Mouse (Mus musculus): ENCODE data around the gene Hoxd10. TPM values are rescaled to one million over a fixed set of nuclear protein-coding genes. Genes with fewer than 3 reads are reported as not detected.

Hoxd10 gene
- polyA plus RNA-seq, 1 experiment from 2014 or later: 0.34 TPM

DNA sequence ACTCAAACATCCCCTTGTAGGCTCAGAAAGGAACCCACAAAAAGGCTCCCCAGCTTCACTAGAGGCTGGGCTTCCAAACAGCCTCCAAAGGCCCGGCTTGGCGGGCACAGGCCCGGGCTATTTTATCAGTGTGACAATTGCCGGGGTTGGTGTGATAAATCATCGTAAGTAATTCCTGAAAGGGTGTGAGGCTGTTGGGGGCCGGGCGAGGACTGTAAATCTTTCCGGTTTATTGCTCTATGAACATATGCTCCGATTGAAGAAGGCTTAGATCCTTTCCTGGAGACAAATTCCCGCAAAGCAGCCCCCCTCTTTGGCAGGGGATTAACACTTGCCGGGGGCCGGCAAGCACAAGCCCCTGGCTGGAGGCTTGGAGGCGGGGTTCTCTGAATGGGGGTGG lies 42.7 kb downstream of the Hoxd10 start:
- ATAC-seq (ENCODE audit: borderline replicate concordance, extremely low read depth, low FRiP score, low TSS enrichment): no peak

DNA sequence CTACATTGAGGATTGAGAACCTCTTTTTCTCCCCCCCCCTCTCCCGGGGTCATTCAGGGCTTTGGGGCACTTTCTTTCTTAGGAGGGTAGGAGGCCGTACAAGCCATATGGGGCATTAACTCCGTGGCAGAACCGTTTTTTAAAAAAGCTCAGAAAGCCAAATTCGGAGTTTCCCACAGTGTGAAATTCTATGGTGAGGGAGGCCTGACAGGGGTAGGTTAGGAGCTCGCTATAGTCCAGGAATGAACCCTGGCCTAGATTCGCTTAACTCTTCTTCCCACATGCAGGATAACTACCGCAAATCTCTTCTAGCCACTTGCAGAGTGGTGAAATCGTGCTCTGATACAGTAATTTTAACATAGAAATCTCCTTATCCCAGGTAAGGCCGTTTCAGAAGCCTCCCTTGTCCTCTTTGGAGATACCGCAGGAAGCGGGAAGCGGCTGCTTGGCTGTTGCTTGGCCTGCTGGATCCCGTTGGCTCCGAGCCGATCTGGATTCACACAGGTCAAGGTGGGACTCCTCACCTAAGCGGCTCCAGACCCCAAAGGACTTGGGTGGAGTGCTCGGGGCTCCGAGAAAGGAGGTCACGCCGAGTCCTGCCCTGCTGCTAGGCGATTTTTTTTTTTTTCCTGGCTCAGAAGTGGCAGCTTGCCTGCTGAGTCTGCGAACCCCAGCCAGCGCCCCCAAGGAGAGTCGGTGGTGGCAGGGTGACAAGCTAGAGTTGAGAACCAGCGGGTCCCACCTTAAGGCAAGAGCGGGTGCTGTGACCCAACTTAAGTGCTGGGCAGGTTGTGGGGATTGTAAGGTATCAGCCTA lies 43.5 kb downstream of the Hoxd10 start:
- Histone ChIP-seq H3K4me2 (no peak overlapping the region; the same call in 1 of the 2 replicates), H3K9me3 (no peaks in the 10 kb centered on the region), H3K27me3 (peaks cover 100% of the 10 kb centered on the region), H3K36me3 (no peaks in the 10 kb centered on the region), H3K27ac (no peak overlapping the region), H3K4me3 (no peak overlapping the region), H3K9ac (no peak overlapping the region), H3K4me1 (peaks cover 13% of the 10 kb centered on the region)
- ATAC-seq (ENCODE audit: borderline replicate concordance, extremely low read depth, low FRiP score, low TSS enrichment): no peak
- WGBS: 5% methylated on average over 27 of the region's 27 CpGs

More for the DNA sequence above, 42.7 kb downstream of the Hoxd10 start:
- H3K27me3 ChIP-seq: peaks cover 99% of the 10 kb centered on the region
- H3K9ac ChIP-seq: no peak overlapping the region
- H3K9me3 ChIP-seq: no peaks in the 10 kb centered on the region
- H3K4me2 ChIP-seq: no peak overlapping the region
- 3% methylated on average over 13 of the region's 13 CpGs for WGBS
- H3K27ac ChIP-seq: no peak overlapping the region
- no peaks in the 10 kb centered on the region for H3K36me3 ChIP-seq
- H3K4me3 ChIP-seq: no peak overlapping the region
- H3K4me1 ChIP-seq: peaks cover 12% of the 10 kb centered on the region; the same call in 1 of the 2 replicates

DNA sequence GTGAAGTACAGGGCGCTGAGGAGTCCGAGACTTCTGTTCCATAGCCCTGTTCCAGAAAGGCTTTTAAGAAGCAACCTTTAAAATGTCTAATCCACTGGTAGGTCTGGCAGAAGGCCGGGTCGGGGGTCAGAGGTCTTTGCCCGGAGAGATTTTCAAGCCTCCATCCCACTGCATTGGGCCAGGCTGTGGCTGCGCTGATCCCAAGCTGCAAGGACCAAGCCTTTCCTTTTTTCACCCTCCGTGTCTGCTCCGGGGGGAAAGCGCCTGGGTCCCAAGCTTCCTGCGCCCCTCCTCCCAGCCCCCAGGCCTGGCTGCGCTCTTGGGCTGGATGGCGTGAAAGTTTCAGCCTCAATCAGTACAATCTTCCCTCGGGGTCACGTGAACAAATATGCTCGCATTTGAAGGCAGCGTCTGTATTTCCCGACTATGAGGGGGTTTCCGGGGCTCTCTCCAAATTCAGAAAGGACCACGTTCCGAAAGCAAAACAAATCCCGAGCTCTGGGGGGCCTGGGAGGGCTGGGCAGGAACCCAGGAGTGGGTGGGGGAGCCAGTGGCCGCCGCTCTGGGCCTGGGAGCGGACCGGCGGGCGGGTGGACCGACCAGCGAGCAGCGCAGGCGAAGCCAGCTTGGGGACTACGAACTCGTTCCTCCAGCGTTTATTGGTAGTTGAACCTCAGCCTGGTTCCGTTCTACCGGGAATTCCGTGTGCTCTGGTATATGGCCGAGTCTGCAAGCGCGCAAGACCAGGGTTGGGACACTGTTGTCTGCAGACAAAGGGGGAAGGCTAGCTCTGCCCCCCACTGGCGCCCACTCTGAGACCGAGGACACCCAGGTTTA lies 44.3 kb downstream of the Hoxd10 start:
- H3K4me3 ChIP-seq: peak overlapping the region; percentile 19
- peaks cover 100% of the 10 kb centered on the region for H3K27me3 ChIP-seq
- H3K4me1 ChIP-seq: peaks cover 17% of the 10 kb centered on the region
- no peaks in the 10 kb centered on the region for H3K36me3 ChIP-seq
- no peak for ATAC-seq (ENCODE audit: borderline replicate concordance, extremely low read depth, low FRiP score, low TSS enrichment)
- under 1% methylated on average over 42 of the region's 42 CpGs for WGBS
- no peak overlapping the region for H3K9ac ChIP-seq
- H3K9me3 ChIP-seq: no peaks in the 10 kb centered on the region
- H3K27ac ChIP-seq: no peak overlapping the region
- H3K4me2 ChIP-seq: peak overlapping the region; percentile 28

DNA sequence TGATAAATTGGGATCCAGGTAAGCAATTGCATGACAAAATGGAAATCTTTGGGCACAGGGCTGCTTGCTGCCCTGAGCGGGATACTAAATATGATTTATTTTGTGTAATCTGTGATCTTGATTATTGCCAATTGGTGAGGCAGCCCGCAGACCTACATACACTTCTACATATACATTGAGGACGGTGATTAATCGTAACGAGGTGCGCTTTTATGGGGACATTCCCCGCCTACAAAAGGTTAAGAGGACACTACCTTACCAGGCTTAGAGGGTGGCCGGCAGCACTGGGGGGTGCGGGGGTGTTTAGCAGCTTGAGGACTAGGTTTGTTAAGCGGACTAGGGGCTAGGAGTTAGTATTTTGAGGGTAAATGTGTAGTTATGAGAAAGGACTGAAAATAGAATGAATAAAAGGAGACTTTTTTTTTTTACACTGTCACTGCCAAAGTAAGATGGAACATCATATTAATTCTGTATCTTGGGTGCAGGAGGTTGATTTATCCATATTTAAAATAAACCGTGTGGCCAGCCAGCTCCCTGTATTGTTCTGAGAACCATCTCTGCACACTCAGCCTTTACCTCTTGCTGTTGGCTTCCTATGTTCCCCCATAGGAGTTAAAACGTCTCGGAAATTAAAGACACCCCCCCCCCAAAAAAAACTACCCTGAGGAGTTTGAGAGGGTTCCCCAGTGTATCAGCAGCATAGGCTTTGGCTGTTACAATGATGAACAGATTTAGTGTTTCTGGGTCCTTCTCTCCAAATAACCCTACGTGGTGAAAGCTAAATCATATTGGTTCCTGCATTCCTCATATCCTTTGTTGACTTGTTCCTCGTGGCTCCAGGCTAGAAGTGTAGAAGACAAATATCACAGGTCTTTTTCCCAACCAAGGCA lies 45.2 kb downstream of the Hoxd10 start:
- H3K4me3 ChIP-seq: peak overlapping the region; percentile 19; the same call in 1 of the 2 replicates

DNA sequence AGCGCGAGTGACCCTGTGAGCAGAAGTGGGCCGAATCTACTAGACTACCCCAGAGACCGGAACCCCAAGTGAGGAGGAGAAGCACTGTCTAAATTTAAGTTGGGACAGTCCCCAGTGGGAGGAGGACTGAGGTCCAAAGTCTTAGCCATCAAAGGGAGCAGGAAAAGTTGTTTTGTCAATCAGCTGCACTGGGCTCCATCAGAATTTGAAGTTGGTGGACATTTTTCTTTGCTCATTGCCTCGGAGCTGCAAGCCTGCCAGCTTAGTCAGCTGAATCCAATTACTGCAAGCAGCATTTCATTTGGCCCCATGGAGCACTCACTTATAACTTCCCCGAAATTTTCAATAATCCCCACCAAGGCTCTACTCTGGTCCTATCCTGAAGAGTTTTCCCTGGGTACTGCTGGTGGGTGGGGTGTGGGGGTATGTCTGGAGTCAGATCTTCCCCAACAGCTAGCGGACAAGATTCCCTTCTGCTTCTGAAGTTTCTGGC lies 45.9 kb downstream of the Hoxd10 start:
- no peak overlapping the region for H3K9ac ChIP-seq
- peaks cover 15% of the 10 kb centered on the region for H3K4me1 ChIP-seq

More for the DNA sequence above, 45.2 kb downstream of the Hoxd10 start:
- Histone ChIP-seq H3K27ac (no peak overlapping the region), H3K9me3 (no peaks in the 10 kb centered on the region), H3K4me1 (peaks cover 17% of the 10 kb centered on the region), H3K9ac (no peak overlapping the region), H3K36me3 (no peaks in the 10 kb centered on the region), H3K27me3 (peaks cover 99% of the 10 kb centered on the region), H3K4me2 (no peak overlapping the region)
- ATAC-seq (ENCODE audit: borderline replicate concordance, extremely low read depth, low FRiP score, low TSS enrichment): no peak
- 5% methylated on average over 15 of the region's 15 CpGs for WGBS

DNA sequence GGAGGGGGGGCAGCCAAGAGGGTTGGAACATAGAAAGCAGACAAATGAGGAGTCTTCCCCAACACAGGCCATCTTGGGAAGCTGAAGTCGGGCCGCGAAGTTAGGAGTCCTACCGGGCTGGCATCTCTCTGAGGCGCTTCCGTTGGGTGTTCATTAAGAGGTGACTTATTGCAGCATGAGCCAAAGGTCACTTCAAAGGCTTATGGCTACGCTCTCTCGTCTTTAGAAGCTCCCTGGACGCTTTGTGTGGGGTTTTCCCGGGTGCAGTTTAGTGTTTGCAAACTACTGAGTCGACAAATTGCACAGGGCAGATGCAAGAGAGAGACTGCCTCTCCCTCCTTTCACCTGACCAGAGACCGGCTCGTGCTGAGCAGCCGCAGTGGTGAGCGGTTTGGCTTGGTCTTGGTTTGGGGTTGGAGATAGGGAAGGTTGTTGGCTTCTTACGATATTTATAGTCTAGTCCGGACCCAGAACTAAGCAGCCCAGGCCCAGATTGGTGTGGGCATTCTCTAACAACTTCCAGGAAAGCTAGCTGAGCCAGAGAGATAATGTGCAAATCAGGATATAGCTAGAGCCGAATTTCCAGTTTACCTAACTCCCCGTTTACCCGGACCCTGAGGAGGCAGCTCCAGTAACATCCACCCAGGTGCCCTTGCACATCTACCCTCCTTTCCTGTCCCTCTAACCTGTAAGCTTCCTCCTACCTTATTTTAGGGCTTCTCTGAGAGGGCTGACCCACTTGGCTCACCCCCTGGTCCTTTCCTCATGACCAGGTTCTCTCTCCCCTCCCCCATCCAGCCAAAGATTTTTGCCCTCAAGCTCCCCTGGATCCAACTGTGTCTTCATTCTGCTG lies 47.1 kb downstream of the Hoxd10 start:
- no peak overlapping the region for H3K4me2 ChIP-seq
- no peak for ATAC-seq (ENCODE audit: borderline replicate concordance, extremely low read depth, low FRiP score, low TSS enrichment)
- WGBS: 3% methylated on average over 20 of the region's 20 CpGs

More for the DNA sequence above, 45.9 kb downstream of the Hoxd10 start:
- 5% methylated on average over 7 of the region's 7 CpGs for WGBS
- ATAC-seq (ENCODE audit: borderline replicate concordance, extremely low read depth, low FRiP score, low TSS enrichment): no peak
- Histone ChIP-seq H3K27ac (no peak overlapping the region), H3K4me2 (no peak overlapping the region), H3K9me3 (no peaks in the 10 kb centered on the region), H3K4me3 (no peak overlapping the region), H3K36me3 (no peaks in the 10 kb centered on the region), H3K27me3 (peaks cover 99% of the 10 kb centered on the region)

DNA sequence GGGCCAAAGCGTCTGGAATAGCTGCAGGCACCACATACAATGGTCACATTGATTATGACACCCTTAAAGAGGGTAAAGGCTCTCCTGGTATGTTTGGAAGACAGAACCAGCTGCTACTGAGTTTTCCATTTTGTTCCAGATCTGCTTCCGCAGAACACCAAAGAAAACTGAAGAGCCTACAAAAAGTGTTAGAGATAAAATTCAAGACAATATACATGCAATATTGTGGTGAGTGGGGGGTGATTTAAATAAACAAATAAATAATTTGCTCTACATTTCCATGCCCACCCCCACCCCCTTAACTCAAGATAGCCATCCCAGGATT lies 47.7 kb downstream of the Hoxd10 start:
- WGBS: 11% methylated on average over 2 of the region's 2 CpGs
- no peak overlapping the region for H3K9ac ChIP-seq
- no peak overlapping the region for H3K4me3 ChIP-seq
- no peaks in the 10 kb centered on the region for H3K9me3 ChIP-seq
- peaks cover 13% of the 10 kb centered on the region for H3K4me1 ChIP-seq
- H3K27me3 ChIP-seq: peaks cover 99% of the 10 kb centered on the region
- no peak for ATAC-seq (ENCODE audit: borderline replicate concordance, extremely low read depth, low FRiP score, low TSS enrichment)
- H3K36me3 ChIP-seq: no peaks in the 10 kb centered on the region
- H3K27ac ChIP-seq: no peak overlapping the region
- H3K4me2 ChIP-seq: no peak overlapping the region

More for the DNA sequence above, 47.1 kb downstream of the Hoxd10 start:
- H3K4me3 ChIP-seq: no peak overlapping the region
- no peak overlapping the region for H3K9ac ChIP-seq
- no peaks in the 10 kb centered on the region for H3K36me3 ChIP-seq
- H3K27ac ChIP-seq: no peak overlapping the region
- H3K4me1 ChIP-seq: peaks cover 13% of the 10 kb centered on the region
- H3K27me3 ChIP-seq: peaks cover 99% of the 10 kb centered on the region
- H3K9me3 ChIP-seq: no peaks in the 10 kb centered on the region

DNA sequence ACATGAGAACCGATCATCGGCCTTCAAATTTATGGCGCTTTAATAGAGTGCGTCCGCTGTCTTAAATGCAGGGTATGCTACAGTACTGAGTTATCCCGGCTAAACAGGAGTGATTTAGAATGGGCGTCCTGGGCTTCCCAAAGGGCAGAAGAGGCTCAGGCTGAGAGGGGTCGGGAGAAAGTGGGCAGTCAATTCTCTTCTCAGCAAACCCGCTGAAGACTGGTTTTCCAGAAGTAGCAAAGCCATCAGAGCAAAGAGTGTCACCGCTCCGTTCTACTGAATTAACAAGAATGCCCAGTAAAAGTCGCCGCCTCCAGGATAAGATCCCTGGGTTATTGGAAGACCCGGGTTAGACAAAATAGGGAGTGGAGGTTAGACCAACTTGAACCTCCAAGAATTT lies 48.1 kb downstream of the Hoxd10 start:
- Histone ChIP-seq H3K36me3 (no peaks in the 10 kb centered on the region), H3K9ac (no peak overlapping the region), H3K4me3 (no peak overlapping the region), H3K9me3 (no peaks in the 10 kb centered on the region), H3K27ac (no peak overlapping the region), H3K4me1 (peaks cover 13% of the 10 kb centered on the region), H3K27me3 (peaks cover 99% of the 10 kb centered on the region), H3K4me2 (no peak overlapping the region)
- 5% methylated on average over 14 of the region's 14 CpGs for WGBS
- no peak for ATAC-seq (ENCODE audit: borderline replicate concordance, extremely low read depth, low FRiP score, low TSS enrichment)

DNA sequence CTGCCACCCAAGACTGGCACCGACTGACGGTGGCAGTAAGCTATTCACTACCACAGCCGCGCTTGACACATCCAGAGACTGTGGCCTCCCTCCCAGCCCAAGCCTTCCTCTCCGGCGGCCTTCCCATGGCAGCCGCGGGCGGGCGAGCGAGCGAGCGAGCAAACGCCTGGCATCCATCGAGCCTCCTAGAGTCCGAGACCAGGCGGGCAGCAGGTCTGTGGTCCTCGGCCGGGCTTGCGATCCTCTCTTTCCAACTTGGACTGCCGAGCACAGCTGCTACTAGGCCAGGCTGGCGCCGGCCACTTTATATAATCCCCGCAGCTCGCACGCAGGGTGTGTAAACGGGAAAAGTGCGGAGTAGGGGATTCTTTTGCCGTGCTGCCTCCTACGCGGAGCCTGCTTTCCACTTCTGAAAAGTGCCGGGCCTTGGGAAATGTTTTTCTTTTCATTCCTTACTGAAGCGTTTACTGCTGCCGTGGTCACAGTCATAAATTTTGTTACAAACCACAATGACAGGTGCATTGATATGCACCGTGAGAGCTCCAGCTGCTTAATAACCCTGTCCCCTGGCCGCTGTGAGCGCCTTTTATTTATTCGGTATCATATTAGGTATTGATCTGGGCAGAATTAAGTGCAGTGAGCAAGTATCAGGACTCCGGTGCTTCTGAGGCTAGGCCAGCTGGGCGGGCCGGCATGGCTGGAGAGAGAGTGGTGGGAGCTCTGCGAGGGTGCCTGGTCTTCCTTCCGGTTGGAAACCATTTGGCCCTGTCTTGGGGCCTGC lies 48.8 kb downstream of the Hoxd10 start:
- Histone ChIP-seq H3K27ac (no peak overlapping the region), H3K36me3 (no peaks in the 10 kb centered on the region), H3K4me2 (no peak overlapping the region), H3K9me3 (no peaks in the 10 kb centered on the region), H3K4me1 (peaks cover 12% of the 10 kb centered on the region), H3K4me3 (no peak overlapping the region), H3K27me3 (peaks cover 99% of the 10 kb centered on the region), H3K9ac (no peak overlapping the region)
- WGBS: 2% methylated on average over 43 of the region's 43 CpGs
- no peak for ATAC-seq (ENCODE audit: borderline replicate concordance, extremely low read depth, low FRiP score, low TSS enrichment)

DNA sequence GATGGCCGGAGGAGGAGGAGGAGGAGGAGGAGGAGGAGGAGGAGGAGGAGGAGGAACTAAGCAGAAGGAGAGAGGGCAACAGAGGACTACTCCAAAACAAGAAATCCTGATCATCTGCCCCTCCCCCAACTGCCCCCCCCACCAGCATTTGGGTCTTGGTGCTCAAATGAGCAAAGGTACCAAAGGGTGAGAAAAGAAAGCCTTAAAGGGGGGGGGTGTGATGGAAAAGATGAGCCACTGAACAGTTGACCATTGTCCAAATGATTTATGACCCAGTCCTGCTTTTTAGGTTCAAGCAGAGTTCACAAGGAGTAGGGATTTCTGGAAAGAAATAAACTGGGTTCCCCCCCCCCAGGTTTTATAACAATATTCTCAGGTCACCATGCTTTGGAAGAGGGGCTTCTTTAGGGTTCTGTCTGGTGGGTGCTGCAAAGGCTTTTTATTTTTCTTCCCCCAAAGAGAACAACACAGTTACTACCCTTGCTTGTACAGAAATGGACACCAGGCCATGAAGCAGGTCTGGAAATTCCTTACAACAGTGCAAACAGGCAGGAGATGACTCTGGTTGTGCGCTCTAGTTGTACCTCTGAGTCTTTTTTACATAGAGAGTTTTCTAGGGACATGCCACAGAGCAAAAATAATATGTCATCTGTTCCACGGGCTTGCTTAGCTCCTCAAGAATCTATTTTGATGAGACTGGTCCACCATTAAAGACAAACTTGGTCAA lies 49.7 kb downstream of the Hoxd10 start:
- Histone ChIP-seq H3K27me3 (peaks cover 99% of the 10 kb centered on the region), H3K9me3 (no peaks in the 10 kb centered on the region), H3K4me2 (no peak overlapping the region), H3K36me3 (no peaks in the 10 kb centered on the region), H3K4me3 (no peak overlapping the region), H3K4me1 (peaks cover 5% of the 10 kb centered on the region; the same call in 1 of the 2 replicates), H3K9ac (no peak overlapping the region), H3K27ac (no peak overlapping the region)
- ATAC-seq (ENCODE audit: borderline replicate concordance, extremely low read depth, low FRiP score, low TSS enrichment): no peak
- WGBS: 24% methylated on average over 2 of the region's 3 CpGs

All from lung, embryonic 15.5 days (tissue).